Mouse (Mus musculus): Measurements from ENCODE around the gene Kcnmb2. TPM values are rescaled to one million over a fixed set of nuclear protein-coding genes. Genes with fewer than 3 reads are reported as not detected.

The Kcnmb2 gene
- polyA plus RNA-seq, 1 experiment = not detected

GRCm38 (mm10) chr3:31963076-31963475 lies 60.8 kb downstream of the Kcnmb2 start:
- Histone ChIP-seq H3ac (ENCODE audit: control insufficient read depth, insufficient read length) (no peak overlapping the region), H3K79me2 (ENCODE audit: control insufficient read depth, insufficient read depth) (no peaks in the 10 kb centered on the region), H3K4me3 (no peak overlapping the region), H3K4me2 (ENCODE audit: low read depth) (no peak overlapping the region), H3K36me3 (ENCODE audit: control insufficient read depth, insufficient read depth) (no peaks in the 10 kb centered on the region), H3K27me3 (ENCODE audit: control insufficient read depth, insufficient read depth, insufficient read length) (no peaks in the 10 kb centered on the region)
- no peak for TF ChIP-seq REST (IDR thresholded peaks at IDR 0.05; ENCODE audit: insufficient read depth, insufficient read length)
- TF ChIP-seq MYOD1 (IDR thresholded peaks at IDR 0.05; ENCODE audit: control insufficient read depth in 1 of 3, insufficient read length in 2 of 3, low read depth in 2 of 3) = no peak
- no peak for TF ChIP-seq MAX (IDR thresholded peaks at IDR 0.05; ENCODE audit: low read depth)

- Histone ChIP-seq H3K4me2 (ENCODE audit: low read depth) (no peak overlapping the region), H3K27me3 (ENCODE audit: control insufficient read depth, insufficient read depth, insufficient read length) (no peaks in the 10 kb centered on the region), H3K4me3 (no peak overlapping the region), H3K79me2 (ENCODE audit: control insufficient read depth, insufficient read depth) (no peaks in the 10 kb centered on the region), H3ac (ENCODE audit: control insufficient read depth, insufficient read length) (no peak overlapping the region), H3K36me3 (ENCODE audit: control insufficient read depth, insufficient read depth) (no peaks in the 10 kb centered on the region)
- TF ChIP-seq USF1 (IDR thresholded peaks at IDR 0.05; ENCODE audit: low read depth) (no peak), E2F4 (IDR thresholded peaks at IDR 0.05; ENCODE audit: insufficient read depth) (no peak), MAX (IDR thresholded peaks at IDR 0.05; ENCODE audit: low read depth) (no peak), POLR2AphosphoS2 (IDR thresholded peaks at IDR 0.05; ENCODE audit: insufficient read length, low read depth) (no peak), POLR2A (IDR thresholded peaks at IDR 0.05; ENCODE audit: insufficient read length, low read depth) (no peak), CEBPB (IDR thresholded peaks at IDR 0.05; ENCODE audit: insufficient read depth, poor library complexity, severe bottlenecking) (no peak), SRF (IDR thresholded peaks at IDR 0.05; ENCODE audit: control insufficient read depth, insufficient read length, low read depth) (no peak), TCF3 (IDR thresholded peaks at IDR 0.05; ENCODE audit: insufficient read length, low read depth) (no peak)
Measured at GRCm38 (mm10) chr3:31979661-31980060, 77.4 kb downstream of the Kcnmb2 start.

GRCm38 (mm10) chr3:31982444-31982843 lies 80.1 kb downstream of the Kcnmb2 start:
- TF ChIP-seq E2F4 (IDR thresholded peaks at IDR 0.05; ENCODE audit: insufficient read depth) (no peak), CEBPB (IDR thresholded peaks at IDR 0.05; ENCODE audit: insufficient read depth, poor library complexity, severe bottlenecking) (no peak), USF1 (IDR thresholded peaks at IDR 0.05; ENCODE audit: low read depth) (no peak), MAX (IDR thresholded peaks at IDR 0.05; ENCODE audit: low read depth) (no peak), MYOG (IDR thresholded peaks at IDR 0.05; ENCODE audit: control insufficient read depth in 1 of 3, insufficient read depth in 1 of 3, insufficient read length in 2 of 3, low read depth in 2 of 3) (no peak), SRF (IDR thresholded peaks at IDR 0.05; ENCODE audit: control insufficient read depth, insufficient read length, low read depth) (no peak), TCF3 (IDR thresholded peaks at IDR 0.05; ENCODE audit: insufficient read length, low read depth) (no peak), POLR2AphosphoS2 (IDR thresholded peaks at IDR 0.05; ENCODE audit: insufficient read length, low read depth) (no peak), POLR2A (IDR thresholded peaks at IDR 0.05; ENCODE audit: insufficient read length, low read depth) (no peak), MYOD1 (IDR thresholded peaks at IDR 0.05; ENCODE audit: control insufficient read depth in 1 of 3, insufficient read length in 2 of 3, low read depth in 2 of 3) (no peak), TCF12 (IDR thresholded peaks at IDR 0.05; ENCODE audit: insufficient read depth, poor library complexity, severe bottlenecking) (no peak), REST (IDR thresholded peaks at IDR 0.05; ENCODE audit: insufficient read depth, insufficient read length) (no peak)
- Histone ChIP-seq H3K36me3 (ENCODE audit: control insufficient read depth, insufficient read depth) (no peaks in the 10 kb centered on the region), H3K4me3 (no peak overlapping the region), H3K27me3 (ENCODE audit: control insufficient read depth, insufficient read depth, insufficient read length) (no peaks in the 10 kb centered on the region), H3ac (ENCODE audit: control insufficient read depth, insufficient read length) (no peak overlapping the region), H3K79me2 (ENCODE audit: control insufficient read depth, insufficient read depth) (no peaks in the 10 kb centered on the region), H3K4me2 (ENCODE audit: low read depth) (no peak overlapping the region)

GRCm38 (mm10) chr3:31985103-31985502 lies 82.8 kb downstream of the Kcnmb2 start:
- no peaks in the 10 kb centered on the region for H3K36me3 ChIP-seq (ENCODE audit: control insufficient read depth, insufficient read depth)
- H3ac ChIP-seq (ENCODE audit: control insufficient read depth, insufficient read length) = no peak overlapping the region
- H3K4me3 ChIP-seq = no peak overlapping the region
- no peaks in the 10 kb centered on the region for H3K79me2 ChIP-seq (ENCODE audit: control insufficient read depth, insufficient read depth)
- no peak for TF ChIP-seq USF1 (IDR thresholded peaks at IDR 0.05; ENCODE audit: low read depth)
- TF ChIP-seq E2F4 (IDR thresholded peaks at IDR 0.05; ENCODE audit: insufficient read depth) = no peak
- no peak for TF ChIP-seq TCF12 (IDR thresholded peaks at IDR 0.05; ENCODE audit: insufficient read depth, poor library complexity, severe bottlenecking)
- TF ChIP-seq MAX (IDR thresholded peaks at IDR 0.05; ENCODE audit: low read depth) = no peak
- TF ChIP-seq POLR2AphosphoS2 (IDR thresholded peaks at IDR 0.05; ENCODE audit: insufficient read length, low read depth) = no peak
- TF ChIP-seq TCF3 (IDR thresholded peaks at IDR 0.05; ENCODE audit: insufficient read length, low read depth) = no peak
- TF ChIP-seq SRF (IDR thresholded peaks at IDR 0.05; ENCODE audit: control insufficient read depth, insufficient read length, low read depth) = no peak
- H3K4me2 ChIP-seq (ENCODE audit: low read depth) = no peak overlapping the region
- no peaks in the 10 kb centered on the region for H3K27me3 ChIP-seq (ENCODE audit: control insufficient read depth, insufficient read depth, insufficient read length)

GRCm38 (mm10) chr3:31991526-31992045 lies 89.3 kb downstream of the Kcnmb2 start:
- Histone ChIP-seq H3K79me2 (ENCODE audit: control insufficient read depth, insufficient read depth) (no peaks in the 10 kb centered on the region), H3K4me2 (ENCODE audit: low read depth) (no peak overlapping the region), H3K4me3 (no peak overlapping the region), H3K36me3 (ENCODE audit: control insufficient read depth, insufficient read depth) (no peaks in the 10 kb centered on the region), H3ac (ENCODE audit: control insufficient read depth, insufficient read length) (no peak overlapping the region), H3K27me3 (ENCODE audit: control insufficient read depth, insufficient read depth, insufficient read length) (no peaks in the 10 kb centered on the region)
- TF ChIP-seq POLR2A (IDR thresholded peaks at IDR 0.05; ENCODE audit: insufficient read length, low read depth) (no peak), CEBPB (IDR thresholded peaks at IDR 0.05; ENCODE audit: insufficient read depth, poor library complexity, severe bottlenecking) (no peak), USF1 (IDR thresholded peaks at IDR 0.05; ENCODE audit: low read depth) (no peak), REST (IDR thresholded peaks at IDR 0.05; ENCODE audit: insufficient read depth, insufficient read length) (no peak), TCF12 (IDR thresholded peaks at IDR 0.05; ENCODE audit: insufficient read depth, poor library complexity, severe bottlenecking) (no peak), POLR2AphosphoS2 (IDR thresholded peaks at IDR 0.05; ENCODE audit: insufficient read length, low read depth) (no peak), MYOD1 (IDR thresholded peaks at IDR 0.05; ENCODE audit: control insufficient read depth in 1 of 3, insufficient read length in 2 of 3, low read depth in 2 of 3) (no peak), MYOG (IDR thresholded peaks at IDR 0.05; ENCODE audit: control insufficient read depth in 1 of 3, insufficient read depth in 1 of 3, insufficient read length in 2 of 3, low read depth in 2 of 3) (no peak), MAX (IDR thresholded peaks at IDR 0.05; ENCODE audit: low read depth) (no peak), E2F4 (IDR thresholded peaks at IDR 0.05; ENCODE audit: insufficient read depth) (no peak), TCF3 (IDR thresholded peaks at IDR 0.05; ENCODE audit: insufficient read length, low read depth) (no peak)
